Mouse (Mus musculus) liver, postnatal 0 days (tissue): ENCODE measurements around the gene Hectd3.

Experiments
- CTCF ChIP-seq: sonication (generic); IDR thresholded peaks from 2 replicates; pipeline ENCODE4 v1.5.1; 2016; ENCODE audit warnings: antibody characterized with exemption, low read depth
- EP300 ChIP-seq: IDR thresholded peaks from 2 replicates; pipeline ENCODE4 v1.6.1; 2016; ENCODE audit warnings: antibody characterized with exemption, low read depth, mild to moderate bottlenecking

- TF ChIP-seq EP300 (no peak), CTCF (peak; percentile 97)
These were observed 3.8 kb upstream of the Hectd3 start for GRCm38 (mm10) chr4:116991366-116991765.
